Mouse (Mus musculus): ENCODE measurements around the gene Kcnk18.

DNA sequence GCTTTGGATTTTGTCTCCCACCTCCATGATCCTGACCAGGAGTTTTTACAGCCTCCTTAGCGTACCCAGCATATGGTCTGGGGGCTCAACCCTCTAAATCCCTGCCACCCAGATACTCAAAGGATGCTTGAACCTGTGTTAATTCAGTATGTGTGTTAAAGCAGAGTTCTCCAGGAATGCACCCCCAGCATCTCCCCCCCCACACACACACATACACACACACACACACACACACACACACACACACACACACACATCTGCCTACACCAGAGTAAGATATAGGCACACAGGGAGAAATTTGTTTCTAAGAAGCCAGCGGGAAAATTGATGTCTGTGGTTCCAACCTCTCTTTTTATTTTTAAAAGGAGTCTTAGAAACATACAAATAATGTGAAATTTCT is 26.5 kb upstream of the Kcnk18 start:
- TF ChIP-seq CTCF (IDR thresholded peaks at IDR 0.05; ENCODE audit: insufficient read depth, low read depth, low read length) (no peak), POLR2A (IDR thresholded peaks at IDR 0.05; ENCODE audit: insufficient read depth, low read depth, low read length) (no peak)

Measured in olfactory bulb, adult 2 months (tissue).